Mouse (Mus musculus) neural tube, embryonic 15.5 days (tissue): ENCODE data around the gene Cwc25. TPM values are rescaled to one million over a fixed set of nuclear protein-coding genes. Genes with fewer than 3 reads are reported as not detected.

Experiments
- ATAC-seq: fragments of 200-750 bp; cut with Nextera tagmentation; 2 replicates; pipeline ENCODE4 v1.8.0; 2017; ENCODE audit warnings: mild to moderate bottlenecking, moderate TSS enrichment, moderate library complexity; ENCODE audit not compliant: low FRiP score
- H3K27ac ChIP-seq: fragments of 300-500 bp; sonication (generic); replicated peaks from 2 replicates; pipeline ENCODE4 v1.5.1; 2015; ENCODE audit warnings: mild to moderate bottlenecking, inconsistent platforms
- H3K27me3 ChIP-seq: fragments of 300-500 bp; sonication (generic); replicated peaks from 2 replicates; pipeline ENCODE4 v1.6.1; 2015; ENCODE audit warnings: inconsistent platforms
- H3K36me3 ChIP-seq: fragments of 300-500 bp; sonication (generic); 2 replicates; pipeline ENCODE4 v1.6.1; 2015; ENCODE audit warnings: inconsistent platforms
- H3K4me1 ChIP-seq: fragments of 300-500 bp; sonication (generic); 2 replicates; pipeline ENCODE4 v1.6.1; 2015; ENCODE audit warnings: inconsistent platforms
- H3K4me2 ChIP-seq: fragments of 300-500 bp; sonication (generic); 2 replicates; pipeline ENCODE4 v1.6.1; 2015; ENCODE audit warnings: inconsistent platforms, mild to moderate bottlenecking, moderate library complexity
- H3K4me3 ChIP-seq: fragments of 300-500 bp; sonication (generic); replicated peaks from 2 replicates; pipeline ENCODE4 v1.5.1; 2015; ENCODE audit warnings: mild to moderate bottlenecking, inconsistent platforms
- H3K9ac ChIP-seq: fragments of 300-500 bp; sonication (generic); replicated peaks from 2 replicates; pipeline ENCODE4 v1.6.1; 2015; ENCODE audit warnings: mild to moderate bottlenecking, inconsistent platforms
- H3K9me3 ChIP-seq: fragments of 300-500 bp; sonication (generic); replicated peaks from 2 replicates; pipeline ENCODE4 v1.6.1; 2016; ENCODE audit warnings: inconsistent platforms
- WGBS: fragments of 180-500 bp; shearing (Covaris S2); methylation state at CpG from one replicate; pipeline ENCODE4 v1.1.7; 2015; ENCODE audit warnings: mixed read lengths; 5-methylcytosine and 5-hydroxymethylcytosine counted together
- polyA plus RNA-seq: library from polyadenylated mRNA; unstranded; fragments of >200 nt; fragmentation: Nextera tagmentation; extraction: Ambion mirVana; gene quantifications from 2 replicates; pipeline ENCODE4 v1.2.1, GENCODE M21; 2015

Cwc25 gene
- polyA plus RNA-seq, 1 experiment from 2014 or later: 16.2 TPM

DNA sequence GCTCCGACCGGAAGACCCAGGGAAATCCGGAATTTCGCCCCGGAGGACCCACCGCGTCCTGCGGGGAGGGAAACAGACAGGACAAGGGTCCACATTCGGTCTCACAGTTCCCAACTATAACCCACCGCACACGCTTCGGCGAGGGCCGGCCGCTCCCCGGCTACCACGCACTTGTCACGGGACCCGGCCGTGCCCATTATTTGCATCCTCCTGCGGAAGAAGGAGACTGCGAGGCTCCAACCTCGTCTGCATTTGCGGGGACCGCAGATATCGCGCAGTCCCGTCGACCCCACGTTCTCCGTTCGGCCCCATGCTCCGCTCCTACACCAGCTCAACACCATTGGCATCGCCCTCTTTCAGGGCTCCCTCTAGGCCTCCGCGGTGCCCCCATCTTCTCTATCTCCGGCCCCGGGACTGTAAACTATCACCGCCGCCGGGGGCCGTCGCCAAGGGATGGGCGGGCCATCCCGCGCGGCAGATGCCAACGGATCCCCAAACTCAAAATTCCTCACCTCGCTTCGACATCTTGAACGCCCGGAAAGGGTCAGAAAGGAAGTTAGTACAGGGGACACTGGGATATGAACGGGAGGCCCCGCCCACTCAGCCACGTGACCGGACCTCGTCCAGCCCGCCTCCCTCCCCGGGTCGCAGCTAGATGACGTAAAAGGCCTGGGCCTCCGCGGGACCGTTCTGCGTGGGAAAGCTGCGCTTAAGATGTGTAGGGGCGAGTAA, 15.6 kb upstream of the Cwc25 start, which contains the start of gene Rpl23:
TSS of gene Rpl23 (minus strand) at position 606 of the 732 bp plus-strand sequence.
- under 1% methylated on average over 67 of the region's 67 CpGs for WGBS
- ATAC-seq: peak; percentile 97
- peaks cover 37% of the 10 kb centered on the region for H3K36me3 ChIP-seq

DNA sequence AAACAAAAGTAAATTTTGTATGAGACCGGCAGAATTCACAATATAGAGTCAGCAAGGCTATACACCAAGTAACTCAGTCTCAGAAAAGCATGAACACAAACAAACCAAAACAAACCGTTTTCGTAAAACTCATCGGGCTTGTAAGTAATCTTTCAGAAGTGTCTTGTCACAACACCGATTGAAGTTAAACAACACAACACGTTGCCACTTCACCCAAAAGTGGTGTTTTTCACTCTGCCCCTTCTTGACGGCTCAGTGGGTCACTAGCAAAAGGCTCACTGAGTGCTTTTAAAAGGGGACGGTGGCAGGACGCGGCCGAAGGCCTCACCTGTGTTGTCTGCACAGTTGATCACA, 15.1 kb upstream of the Cwc25 start:
- Histone ChIP-seq H3K27ac (peak overlapping the region; percentile 96), H3K4me1 (peaks cover 32% of the 10 kb centered on the region), H3K9ac (peak overlapping the region; percentile 98), H3K27me3 (no peaks in the 10 kb centered on the region), H3K9me3 (no peaks in the 10 kb centered on the region), H3K4me2 (peak overlapping the region; percentile 71), H3K4me3 (peak overlapping the region; percentile 96), H3K36me3 (peaks cover 42% of the 10 kb centered on the region)
- WGBS: 3% methylated on average over 11 of the region's 11 CpGs
- no peak for ATAC-seq

More for the DNA sequence above, 15.6 kb upstream of the Cwc25 start, which contains the start of gene Rpl23:
- peak within 1 kb of the TSS; percentile 96 for H3K4me3 ChIP-seq
- no peaks in the 10 kb centered on the region for H3K9me3 ChIP-seq
- H3K27ac ChIP-seq: peak within 1 kb of the TSS; percentile 96
- H3K4me1 ChIP-seq: peaks cover 32% of the 10 kb centered on the region
- no peaks in the 10 kb centered on the region for H3K27me3 ChIP-seq
- peak within 1 kb of the TSS; percentile 98 for H3K9ac ChIP-seq
- H3K4me2 ChIP-seq: peak within 1 kb of the TSS; percentile 71

DNA sequence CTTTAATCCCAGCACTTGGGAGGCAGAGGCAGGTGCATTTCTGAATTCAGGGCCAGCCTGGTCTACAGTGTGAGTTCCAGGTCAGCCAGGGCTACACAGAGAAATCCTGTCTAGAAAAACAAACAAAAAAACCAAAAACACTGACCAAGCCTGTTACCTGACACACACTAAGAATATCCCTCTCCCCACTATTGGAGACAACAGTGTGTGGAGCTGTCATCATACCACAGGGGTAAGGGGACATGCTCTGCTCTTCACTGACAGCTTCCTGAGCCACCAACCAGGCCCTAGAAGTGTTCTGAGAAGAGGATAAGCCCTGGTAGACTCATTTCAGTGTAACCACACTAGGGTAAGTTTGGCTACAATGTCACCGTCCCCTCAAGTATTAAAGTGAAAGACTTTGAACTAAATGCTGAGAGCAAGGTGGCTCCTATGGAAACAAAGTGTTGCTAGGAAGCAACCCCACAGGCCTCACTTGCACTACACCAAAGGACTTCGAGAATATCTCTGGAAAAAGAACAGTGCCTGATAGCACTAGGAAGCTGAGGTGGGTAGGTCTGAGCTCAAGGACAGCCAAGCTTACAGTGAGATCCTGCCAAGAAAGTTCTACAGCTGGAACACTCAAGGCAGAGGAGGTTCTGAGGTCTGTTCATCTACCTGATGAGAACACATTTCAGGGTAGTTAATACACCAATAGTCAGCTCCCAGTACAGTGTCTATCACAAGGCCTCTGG, 13.8 kb upstream of the Cwc25 start:
- Histone ChIP-seq H3K36me3 (peaks cover 50% of the 10 kb centered on the region), H3K4me2 (peak overlapping the region; percentile 71), H3K4me1 (peaks cover 32% of the 10 kb centered on the region), H3K27me3 (no peaks in the 10 kb centered on the region), H3K27ac (no peak overlapping the region), H3K4me3 (peak overlapping the region; percentile 96), H3K9ac (peak overlapping the region; percentile 98; the same call in 1 of the 2 replicates), H3K9me3 (no peaks in the 10 kb centered on the region)
- WGBS: 80% methylated on average over 2 of the region's 2 CpGs
- no peak for ATAC-seq

DNA sequence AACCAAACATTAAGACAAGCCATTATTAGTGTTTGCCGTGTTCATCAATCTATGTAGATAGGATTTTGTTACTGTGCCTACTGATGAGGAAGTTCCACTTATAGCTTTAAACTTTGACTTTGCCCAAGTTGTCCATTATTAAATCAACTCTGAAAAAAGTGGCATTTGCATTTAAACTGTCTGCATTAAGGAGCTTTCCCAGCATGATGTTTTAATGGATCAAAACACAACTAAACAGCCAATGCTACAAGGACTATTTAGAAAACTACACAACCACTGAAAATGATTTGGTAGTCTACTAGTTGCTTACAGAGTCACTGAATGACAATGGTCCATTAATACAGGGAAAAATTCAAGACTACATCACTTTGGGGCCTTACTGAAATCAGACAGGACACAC, 12.6 kb upstream of the Cwc25 start:
- Histone ChIP-seq H3K27ac (no peak overlapping the region), H3K9ac (no peak overlapping the region), H3K4me3 (no peak overlapping the region), H3K9me3 (no peaks in the 10 kb centered on the region), H3K27me3 (no peaks in the 10 kb centered on the region), H3K4me1 (peaks cover 32% of the 10 kb centered on the region), H3K36me3 (peaks cover 50% of the 10 kb centered on the region), H3K4me2 (no peak overlapping the region)
- 91% methylated on average over 1 of the region's 1 CpGs for WGBS
- ATAC-seq: no peak

DNA sequence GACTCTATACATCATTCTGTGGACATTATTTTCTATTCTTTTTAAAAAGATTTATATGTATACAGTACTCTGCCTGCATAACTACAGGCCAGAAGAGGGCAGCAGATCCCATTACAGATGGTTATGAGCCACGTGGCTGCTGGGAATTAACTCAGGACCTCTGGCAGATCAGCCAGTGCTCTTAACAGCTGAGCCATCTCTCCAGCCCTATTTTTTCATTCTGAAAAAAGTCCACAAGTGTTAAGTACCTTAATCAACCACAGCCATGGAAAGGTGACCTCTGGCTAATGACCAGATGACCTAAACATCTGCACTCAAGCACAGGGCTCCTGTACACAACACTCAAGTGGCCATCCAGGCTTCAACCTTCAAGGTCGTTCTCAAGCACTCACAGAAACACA, 10.8 kb upstream of the Cwc25 start:
- Histone ChIP-seq H3K27ac (no peak overlapping the region), H3K4me1 (peaks cover 24% of the 10 kb centered on the region), H3K9ac (no peak overlapping the region), H3K4me2 (no peak overlapping the region), H3K9me3 (no peaks in the 10 kb centered on the region), H3K4me3 (no peak overlapping the region), H3K27me3 (no peaks in the 10 kb centered on the region), H3K36me3 (peaks cover 50% of the 10 kb centered on the region)
- 47% methylated on average over 2 of the region's 2 CpGs for WGBS
- no peak for ATAC-seq

DNA sequence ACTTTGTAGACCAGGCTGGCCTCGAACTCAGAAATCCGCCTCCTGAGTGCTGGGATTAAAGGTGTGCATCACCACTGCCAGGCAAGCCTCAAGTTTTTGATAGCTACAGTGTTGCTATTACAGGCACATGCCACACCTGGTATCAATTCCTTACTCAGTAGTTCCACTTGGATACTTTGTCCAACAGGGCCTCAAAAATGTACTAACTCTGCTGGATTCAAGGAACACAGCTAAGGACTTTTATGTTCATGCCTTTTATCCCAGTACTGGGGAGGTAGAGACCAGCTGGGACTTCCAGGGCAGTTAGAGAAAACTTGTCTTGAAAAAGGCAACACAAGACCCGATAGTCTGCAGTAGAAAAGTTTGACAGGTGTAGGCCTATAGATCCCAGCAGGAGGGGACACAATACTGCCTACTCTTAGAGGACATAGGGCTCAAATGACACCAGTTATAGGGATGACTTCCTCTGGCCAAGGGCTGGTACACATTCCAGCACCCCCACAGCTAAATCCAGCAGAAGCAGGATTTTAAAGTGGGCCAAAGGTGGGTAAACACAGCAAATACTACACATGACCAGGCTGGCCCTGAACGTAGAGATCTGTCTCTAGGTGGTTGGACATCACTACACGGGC, 10.3 kb upstream of the Cwc25 start:
- no peak overlapping the region for H3K9ac ChIP-seq
- WGBS: 58% methylated on average over 5 of the region's 5 CpGs
- no peak overlapping the region for H3K27ac ChIP-seq
- ATAC-seq: no peak
- peaks cover 50% of the 10 kb centered on the region for H3K36me3 ChIP-seq
- no peaks in the 10 kb centered on the region for H3K27me3 ChIP-seq
- H3K4me1 ChIP-seq: peaks cover 24% of the 10 kb centered on the region
- H3K4me2 ChIP-seq: no peak overlapping the region
- no peak overlapping the region for H3K4me3 ChIP-seq
- H3K9me3 ChIP-seq: no peaks in the 10 kb centered on the region

DNA sequence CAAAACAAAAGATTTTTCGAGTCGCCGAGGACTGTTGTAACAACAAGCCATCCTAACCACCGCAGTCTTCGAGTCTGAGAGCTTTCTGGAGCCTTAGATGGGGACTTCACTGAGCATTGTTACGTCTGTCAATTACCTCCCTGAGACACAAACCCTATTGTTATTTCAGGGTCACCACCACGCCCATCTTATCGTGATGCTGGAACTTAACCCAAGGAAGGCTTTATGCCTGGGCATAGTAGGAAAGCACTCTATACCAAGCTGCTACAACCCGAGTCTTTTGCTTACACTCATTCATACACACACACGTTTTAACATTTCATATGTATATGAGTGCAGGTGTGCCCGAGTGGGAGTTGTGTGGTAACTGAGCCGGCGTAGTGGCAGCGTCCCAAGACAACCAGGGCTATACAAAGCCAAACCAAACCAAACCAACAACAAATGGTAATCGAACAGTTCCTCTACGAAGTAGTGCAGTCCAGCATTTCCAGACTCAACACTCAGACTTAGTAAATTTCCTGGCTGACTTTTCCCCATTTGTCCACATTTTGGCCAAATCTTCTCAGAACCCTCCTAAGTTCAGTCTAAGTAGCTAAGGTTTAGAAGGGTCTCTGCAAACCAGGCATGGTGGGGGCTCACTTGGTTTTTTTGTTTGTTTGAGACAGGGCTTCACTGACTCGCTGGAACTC, 9.6 kb upstream of the Cwc25 start, which contains the start of gene 1700001P01Rik:
TSS of gene 1700001P01Rik (minus strand) at position 111 of the 689 bp plus-strand sequence.
- H3K27me3 ChIP-seq: no peaks in the 10 kb centered on the region
- peaks cover 49% of the 10 kb centered on the region for H3K36me3 ChIP-seq
- peaks cover 19% of the 10 kb centered on the region for H3K4me1 ChIP-seq
- ATAC-seq: no peak
- no peak within 1 kb of the TSS for H3K4me3 ChIP-seq
- no peak within 1 kb of the TSS for H3K9ac ChIP-seq
- H3K27ac ChIP-seq: no peak within 1 kb of the TSS
- H3K4me2 ChIP-seq: no peak within 1 kb of the TSS
- 39% methylated on average over 17 of the region's 17 CpGs for WGBS
- H3K9me3 ChIP-seq: no peaks in the 10 kb centered on the region

DNA sequence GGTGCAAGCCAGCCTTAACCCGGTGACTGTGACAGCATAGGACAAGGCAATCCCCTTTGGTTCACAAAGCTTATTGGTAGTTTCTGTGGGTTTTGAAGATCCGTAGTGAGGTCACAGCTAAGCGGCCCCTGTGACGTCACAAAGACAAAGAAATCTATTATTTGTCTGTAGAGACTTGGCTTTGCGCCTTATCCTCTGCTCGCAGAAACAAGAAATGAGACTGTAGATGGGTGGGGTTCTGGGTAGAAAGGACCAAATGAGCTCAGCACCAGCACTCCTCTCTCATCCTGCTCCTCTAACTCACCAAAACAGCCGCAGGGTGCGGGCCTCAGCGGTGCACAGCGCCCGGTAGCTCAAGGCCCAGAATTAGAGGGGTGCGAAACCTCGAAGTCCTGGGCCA, 8.8 kb upstream of the Cwc25 start:
- Histone ChIP-seq H3K9me3 (no peaks in the 10 kb centered on the region), H3K4me3 (no peak overlapping the region), H3K36me3 (peaks cover 42% of the 10 kb centered on the region), H3K4me2 (no peak overlapping the region), H3K27me3 (no peaks in the 10 kb centered on the region), H3K27ac (no peak overlapping the region), H3K4me1 (peaks cover 11% of the 10 kb centered on the region), H3K9ac (no peak overlapping the region)
- ATAC-seq: no peak
- 80% methylated on average over 13 of the region's 13 CpGs for WGBS

DNA sequence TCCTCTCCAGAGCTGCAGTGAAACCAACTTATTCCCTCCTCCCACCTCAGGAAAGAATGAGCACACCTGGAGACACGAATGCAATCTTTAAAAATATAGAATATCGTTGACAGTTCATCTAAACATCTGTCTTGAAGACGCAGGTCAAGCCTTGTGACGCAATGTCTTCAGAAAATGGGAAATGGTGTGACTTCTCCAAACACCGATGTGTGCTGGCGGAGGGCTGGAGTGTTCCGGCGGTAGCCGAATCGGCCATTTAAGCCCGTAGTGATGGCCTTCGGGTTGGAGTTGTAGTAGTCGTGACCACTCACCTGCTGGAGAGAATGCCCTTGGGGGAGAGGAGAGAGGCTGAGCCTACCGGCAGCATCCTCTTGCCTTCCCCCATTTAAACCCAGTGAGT, 5.1 kb upstream of the Cwc25 start:
- Histone ChIP-seq H3K27ac (no peak overlapping the region), H3K4me2 (no peak overlapping the region), H3K4me1 (peaks cover 4% of the 10 kb centered on the region; the same call in 1 of the 2 replicates), H3K36me3 (peaks cover 7% of the 10 kb centered on the region), H3K9ac (no peak overlapping the region), H3K4me3 (no peak overlapping the region), H3K27me3 (no peaks in the 10 kb centered on the region), H3K9me3 (no peaks in the 10 kb centered on the region)
- WGBS: 82% methylated on average over 14 of the region's 14 CpGs
- no peak for ATAC-seq

DNA sequence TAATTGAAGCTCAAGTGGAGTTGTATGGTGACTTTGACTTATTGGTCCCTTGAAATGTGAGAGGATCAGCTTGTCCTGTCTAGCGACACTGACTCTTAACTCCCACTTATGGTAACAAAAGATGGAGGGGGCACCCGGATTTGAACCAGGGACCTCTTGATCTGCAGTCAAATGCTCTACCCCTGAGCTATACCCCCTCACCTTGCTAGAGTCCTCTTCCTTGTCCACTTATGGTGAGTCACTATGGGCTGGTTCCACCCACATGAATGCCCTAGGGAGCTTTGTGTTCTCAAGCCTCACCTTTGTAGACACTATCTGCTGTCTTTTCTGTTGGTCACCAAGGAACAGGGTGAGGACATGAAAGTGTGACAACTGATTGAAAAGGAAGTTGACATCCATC, 3.3 kb upstream of the Cwc25 start:
- ATAC-seq: no peak
- Histone ChIP-seq H3K4me2 (no peak overlapping the region), H3K4me1 (peaks cover 17% of the 10 kb centered on the region), H3K9me3 (no peaks in the 10 kb centered on the region), H3K27me3 (no peaks in the 10 kb centered on the region), H3K27ac (no peak overlapping the region), H3K36me3 (no peaks in the 10 kb centered on the region), H3K4me3 (no peak overlapping the region), H3K9ac (no peak overlapping the region)
- WGBS: 39% methylated on average over 2 of the region's 2 CpGs

DNA sequence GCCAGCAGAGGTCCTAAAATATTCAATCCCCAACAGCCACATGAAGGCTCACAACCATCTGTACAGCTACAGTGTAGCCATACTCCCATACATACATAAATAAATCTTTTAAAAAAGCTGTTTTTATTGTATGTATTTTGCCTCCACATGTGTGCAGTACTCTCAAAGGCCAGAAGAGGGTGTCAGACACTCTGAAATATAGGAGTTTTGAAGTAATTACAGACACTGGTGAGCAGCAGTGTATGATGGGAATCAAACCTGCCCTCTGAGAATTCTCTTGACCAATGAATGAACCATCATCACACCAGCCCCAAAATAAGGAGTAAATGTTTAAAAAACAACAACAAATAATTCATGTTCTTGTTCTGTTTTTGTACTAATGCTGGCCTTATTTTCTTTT, 4.7 kb downstream of the Cwc25 start:
- Histone ChIP-seq H3K36me3 (peaks cover 58% of the 10 kb centered on the region), H3K4me1 (peaks cover 19% of the 10 kb centered on the region), H3K9me3 (no peaks in the 10 kb centered on the region), H3K4me3 (no peak overlapping the region), H3K9ac (no peak overlapping the region), H3K27ac (no peak overlapping the region), H3K4me2 (no peak overlapping the region), H3K27me3 (no peaks in the 10 kb centered on the region)
- ATAC-seq: no peak
